Mouse (Mus musculus) MEL (cell line): ENCODE data around the gene Baz2a. TPM values are rescaled to one million over a fixed set of nuclear protein-coding genes. Genes with fewer than 3 reads are reported as not detected.

Experiments used
- DNase-seq: peaks from one replicate; pipeline ENCODE4 v3.0.0; 2011; ENCODE audit warnings: low read depth, low spot score
- H3K27ac ChIP-seq: 2 replicates; pipeline ENCODE4 v1.5.1; 2012; ENCODE audit warnings: low read depth, mild to moderate bottlenecking, control low read depth, low read length, moderate library complexity; ENCODE audit not compliant: control insufficient read depth
- H3K27me3 ChIP-seq, 2 experiments: fragments of 150-350 bp in 1 of 2; sonication (generic) in 1 of 2; 2 replicates each; pipeline ENCODE4 v1.6.1; 2012; ENCODE audit warnings: low read length in 2 of 2, mild to moderate bottlenecking in 2 of 2, improper control_type of control experiment in 1 of 2, moderate library complexity in 1 of 2; ENCODE audit not compliant: insufficient read depth in 2 of 2, control insufficient read depth in 1 of 2
- H3K36me3 ChIP-seq, 2 experiments: 2 replicates each; pipeline ENCODE4 v1.6.1; 2012 to 2014; ENCODE audit warnings: low read length in 2 of 2, improper control_type of control experiment in 1 of 2, inconsistent platforms in 1 of 2, mild to moderate bottlenecking in 1 of 2; ENCODE audit not compliant: insufficient read depth in 2 of 2, control insufficient read depth in 1 of 2
- H3K4me1 ChIP-seq, 2 experiments: fragments of 150-350 bp in 1 of 2; sonication (generic) in 1 of 2; 2 replicates each; pipeline ENCODE4 v1.6.1; 2012; ENCODE audit warnings: low read length in 2 of 2, improper control_type of control experiment in 1 of 2, mild to moderate bottlenecking in 1 of 2; ENCODE audit not compliant: insufficient read depth in 2 of 2, control insufficient read depth in 1 of 2
- H3K4me3 ChIP-seq, 2 experiments: fragments of 150-350 bp in 1 of 2; sonication (generic) in 1 of 2; 2 replicates each; pipeline ENCODE4 v1.5.1; 2012; ENCODE audit warnings: low read depth in 2 of 2, low read length in 2 of 2, mild to moderate bottlenecking in 2 of 2, moderate library complexity in 2 of 2, control low read depth in 1 of 2, improper control_type of control experiment in 1 of 2; ENCODE audit not compliant: control insufficient read depth in 1 of 2, insufficient read depth in 1 of 2
- H3K79me2 ChIP-seq: 2 replicates; pipeline ENCODE4 v1.6.1; 2012; ENCODE audit warnings: mild to moderate bottlenecking, low read length, moderate library complexity; ENCODE audit not compliant: control insufficient read depth, poor library complexity, insufficient read depth
- H3K9ac ChIP-seq: 2 replicates; pipeline ENCODE4 v1.6.1; 2012; ENCODE audit warnings: low read depth, mild to moderate bottlenecking, control low read depth, low read length, moderate library complexity; ENCODE audit not compliant: control insufficient read depth, poor library complexity, severe bottlenecking
- H3K9me3 ChIP-seq: fragments of 150-350 bp; sonication (generic); replicated peaks from 2 replicates; pipeline ENCODE4 v1.6.1; 2012; ENCODE audit warnings: mild to moderate bottlenecking, low read length, improper control_type of control experiment, moderate library complexity; ENCODE audit not compliant: insufficient read depth
- BHLHE40 ChIP-seq: IDR thresholded peaks from 2 replicates; pipeline ENCODE4 v1.6.1; 2012; ENCODE audit warnings: low read depth, mild to moderate bottlenecking, inconsistent platforms, low read length, improper control_type of control experiment, borderline replicate concordance
- CHD2 ChIP-seq: IDR thresholded peaks from 2 replicates; pipeline ENCODE4 v1.6.1; 2011; ENCODE audit warnings: low read length, improper control_type of control experiment
- GABPA ChIP-seq: IDR thresholded peaks from 2 replicates; pipeline ENCODE4 v1.6.1; 2012; ENCODE audit warnings: low read depth, mild to moderate bottlenecking, inconsistent platforms, low read length, improper control_type of control experiment, moderate library complexity
- GATA1 ChIP-seq: IDR thresholded peaks from 2 replicates; pipeline ENCODE4 v1.6.1; 2011; ENCODE audit warnings: low read depth, low read length, improper control_type of control experiment
- JUND ChIP-seq: IDR thresholded peaks from 2 replicates; pipeline ENCODE4 v1.6.1; 2011; ENCODE audit warnings: low read depth, mild to moderate bottlenecking, improper control_type of control experiment, low read length
- MAX ChIP-seq: IDR thresholded peaks from 2 replicates; pipeline ENCODE4 v1.6.1; 2011; ENCODE audit warnings: low read length, improper control_type of control experiment
- MEF2A ChIP-seq: IDR thresholded peaks from 2 replicates; pipeline ENCODE4 v1.6.1; 2014; ENCODE audit warnings: low read depth, mild to moderate bottlenecking, inconsistent platforms, low read length, improper control_type of control experiment; ENCODE audit not compliant: poor library complexity, insufficient replicate concordance, severe bottlenecking; ENCODE audit errors: extremely low read depth
- MXI1 ChIP-seq: IDR thresholded peaks from 2 replicates; pipeline ENCODE4 v1.6.1; 2011; ENCODE audit warnings: mild to moderate bottlenecking, low read depth, low read length, improper control_type of control experiment
- MYB ChIP-seq: IDR thresholded peaks from 2 replicates; pipeline ENCODE4 v1.6.1; 2011; ENCODE audit warnings: mild to moderate bottlenecking, low read depth, low read length, improper control_type of control experiment
- MYC ChIP-seq: IDR thresholded peaks from 2 replicates; pipeline ENCODE4 v1.6.1; 2011; ENCODE audit warnings: low read depth, mild to moderate bottlenecking, low read length, improper control_type of control experiment, moderate library complexity
- POLR2AphosphoS2 ChIP-seq: IDR thresholded peaks from 2 replicates; pipeline ENCODE4 v1.6.1; 2011; ENCODE audit warnings: low read length, improper control_type of control experiment
- POLR2AphosphoS5 ChIP-seq: IDR thresholded peaks from 2 replicates; pipeline ENCODE4 v1.6.1; 2012; ENCODE audit warnings: low read depth, borderline replicate concordance, mild to moderate bottlenecking, inconsistent platforms, low read length, moderate library complexity, mixed read lengths
- RCOR1 ChIP-seq: IDR thresholded peaks from 2 replicates; pipeline ENCODE4 v1.6.1; 2012; ENCODE audit warnings: low read depth, mild to moderate bottlenecking, inconsistent platforms, low read length, improper control_type of control experiment
- SIN3A ChIP-seq: IDR thresholded peaks from 2 replicates; pipeline ENCODE4 v1.6.1; 2012; ENCODE audit warnings: low read length, improper control_type of control experiment, inconsistent platforms
- TAL1 ChIP-seq: IDR thresholded peaks from 2 replicates; pipeline ENCODE4 v1.6.1; 2012; ENCODE audit warnings: mild to moderate bottlenecking, inconsistent platforms, low read length, moderate library complexity, mixed read lengths
- TBP ChIP-seq: IDR thresholded peaks from 2 replicates; pipeline ENCODE4 v1.8.0; 2011; ENCODE audit warnings: low read depth, low read length, improper control_type of control experiment
- USF1 ChIP-seq: IDR thresholded peaks from 2 replicates; pipeline ENCODE4 v1.6.1; 2014; ENCODE audit warnings: low read depth, mild to moderate bottlenecking, inconsistent platforms, low read length, improper control_type of control experiment, moderate library complexity
- USF2 ChIP-seq, 2 experiments: IDR thresholded peaks; 2 replicates each; pipeline ENCODE4 v1.6.1; 2011 to 2012; ENCODE audit warnings: improper control_type of control experiment in 2 of 2, low read length in 2 of 2, borderline replicate concordance in 1 of 2, inconsistent platforms in 1 of 2, low read depth in 1 of 2, mild to moderate bottlenecking in 1 of 2; ENCODE audit not compliant: insufficient read depth in 1 of 2
- ZMIZ1 ChIP-seq: IDR thresholded peaks from 2 replicates; pipeline ENCODE4 v1.6.1; 2012; ENCODE audit warnings: low read depth, mild to moderate bottlenecking, inconsistent platforms, low read length, improper control_type of control experiment, moderate library complexity
- ZNF384 ChIP-seq: IDR thresholded peaks from 2 replicates; pipeline ENCODE4 v1.6.1; 2012; ENCODE audit warnings: low read depth, mild to moderate bottlenecking, inconsistent platforms, low read length, improper control_type of control experiment
- polyA plus RNA-seq, 2 experiments: library from polyadenylated mRNA; stranded (reverse) in 1 of 2; unstranded in 1 of 2; fragments of >175 nt in 1 of 2; fragments of >200 nt in 1 of 2; gene quantifications; 2 replicates each; pipeline versions ENCODE4 v1.2.1 to v1.2.4; 2012; ENCODE audit warnings: low replicate concordance in 2 of 2, low read depth in 1 of 2; ENCODE audit not compliant: insufficient read length in 2 of 2, insufficient read depth in 1 of 2, missing spikeins in 1 of 2
- total RNA-seq: library from RNA; depleted of rRNA; stranded (reverse); fragments of 300-350 nt; gene quantifications from 2 replicates; pipeline ENCODE4 v1.2.3, GENCODE M21; 2012

The Baz2a gene
- total and polyA plus RNA-seq, 3 experiments: 5.5 to 46.0 (median 33.8) TPM

GRCm38 (mm10) chr10:128127497-128127896, 36.1 kb downstream of the Baz2a start:
- Histone ChIP-seq H3K79me2 (no peaks in the 10 kb centered on the region), H3K27me3 (no peaks in the 10 kb centered on the region), H3K9ac (no peak overlapping the region), H3K4me3 (no peak overlapping the region), H3K9me3 (no peaks in the 10 kb centered on the region), H3K4me1 (no peaks in the 10 kb centered on the region), H3K27ac (no peak overlapping the region), H3K36me3 (peaks cover 0 to 4% of the 10 kb centered on the region in 2 experiments; a peak in 1 of 4 replicates)
- TF ChIP-seq MEF2A (no peak), GATA1 (no peak), SIN3A (no peak), RCOR1 (no peak), GABPA (no peak), ZNF384 (no peak), BHLHE40 (no peak), MXI1 (no peak), MYB (no peak), USF1 (no peak), TBP (no peak)
- no peak for DNase-seq

DNA sequence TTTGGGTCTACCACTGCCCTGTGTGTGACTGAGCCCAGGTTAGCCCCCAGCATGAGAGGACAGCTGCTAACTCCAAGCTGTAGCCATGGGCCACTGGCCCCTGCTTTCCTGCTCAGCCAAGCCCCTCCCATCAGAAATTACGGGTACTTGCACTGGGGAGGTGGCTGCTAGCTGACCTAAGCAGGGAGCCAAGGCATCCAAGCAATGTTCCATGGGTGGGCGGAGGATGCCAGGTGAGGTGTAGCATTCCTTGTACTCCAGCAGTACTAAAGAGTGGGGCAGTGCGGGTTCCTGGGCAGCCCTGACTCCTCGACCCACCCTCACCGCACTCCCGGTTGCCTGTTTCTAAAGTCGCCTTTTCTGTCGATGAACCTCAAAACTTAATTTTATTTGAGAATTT, 36.8 kb downstream of the Baz2a start:
- Histone ChIP-seq H3K79me2 (no peaks in the 10 kb centered on the region), H3K9me3 (no peaks in the 10 kb centered on the region), H3K27me3 (no peaks in the 10 kb centered on the region), H3K36me3 (peaks cover 0 to 4% of the 10 kb centered on the region in 2 experiments; a peak in 1 of 4 replicates), H3K27ac (no peak overlapping the region), H3K9ac (no peak overlapping the region)
- DNase-seq: no peak
- TF ChIP-seq JUND (no peak), TAL1 (no peak), USF1 (no peak), TBP (no peak)
- TF ChIP-seq, all 39 proteins: peak for 0
- H3K4me3 ChIP-seq: no peak overlapping the region
- no peaks in the 10 kb centered on the region for H3K4me1 ChIP-seq

DNA sequence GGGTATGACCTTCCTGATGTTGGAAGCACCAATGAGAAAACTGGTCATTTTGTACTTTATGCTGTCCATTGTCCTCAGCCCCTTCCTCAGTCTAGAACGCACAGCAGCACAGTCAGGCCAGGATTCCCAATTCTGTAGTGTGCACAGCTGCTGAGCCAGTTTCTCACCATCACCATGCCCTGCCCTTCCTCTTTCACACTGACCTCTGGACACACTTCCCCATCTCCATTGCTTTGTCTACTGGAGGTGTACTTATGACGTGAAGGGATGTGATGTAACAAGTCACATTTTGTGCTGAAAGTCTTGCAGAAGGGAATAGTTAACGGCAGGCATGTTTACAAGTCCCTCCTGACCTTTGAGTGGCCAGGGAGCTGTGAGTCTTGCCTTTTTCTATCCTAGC, 39.9 kb downstream of the Baz2a start:
- TF ChIP-seq GABPA (no peak), SIN3A (no peak), TBP (no peak), MYC (no peak), CHD2 (no peak), POLR2AphosphoS5 (no peak), MYB (no peak), POLR2AphosphoS2 (no peak), MAX (no peak), RCOR1 (no peak), USF2 (IDR thresholded peaks at IDR 0.05; ENCODE audit: borderline replicate concordance in 1 of 2, insufficient read depth in 1 of 2, low read depth in 1 of 2, low read length in 2 of 2) (no peak), ZMIZ1 (no peak)
- H3K79me2 ChIP-seq: no peaks in the 10 kb centered on the region
- no peaks in the 10 kb centered on the region for H3K9me3 ChIP-seq
- no peak for DNase-seq
- 0 out of 4 replicates have a peak, but pooled peaks cover 0 to 2% of the 10 kb centered on the region in 2 experiments for H3K36me3 ChIP-seq
- H3K27me3 ChIP-seq: no peaks in the 10 kb centered on the region
- no peak overlapping the region for H3K4me3 ChIP-seq
- no peak overlapping the region for H3K27ac ChIP-seq
- no peaks in the 10 kb centered on the region for H3K4me1 ChIP-seq
- no peak overlapping the region for H3K9ac ChIP-seq
